Mouse (Mus musculus): Measurements from ENCODE around the gene Ppm1h.

Ppm1h gene

GRCm38 (mm10) chr10:122746211-122746610 is 67.6 kb downstream of the Ppm1h start:
- no peak for DNase-seq (ENCODE audit: low spot score)

DNA sequence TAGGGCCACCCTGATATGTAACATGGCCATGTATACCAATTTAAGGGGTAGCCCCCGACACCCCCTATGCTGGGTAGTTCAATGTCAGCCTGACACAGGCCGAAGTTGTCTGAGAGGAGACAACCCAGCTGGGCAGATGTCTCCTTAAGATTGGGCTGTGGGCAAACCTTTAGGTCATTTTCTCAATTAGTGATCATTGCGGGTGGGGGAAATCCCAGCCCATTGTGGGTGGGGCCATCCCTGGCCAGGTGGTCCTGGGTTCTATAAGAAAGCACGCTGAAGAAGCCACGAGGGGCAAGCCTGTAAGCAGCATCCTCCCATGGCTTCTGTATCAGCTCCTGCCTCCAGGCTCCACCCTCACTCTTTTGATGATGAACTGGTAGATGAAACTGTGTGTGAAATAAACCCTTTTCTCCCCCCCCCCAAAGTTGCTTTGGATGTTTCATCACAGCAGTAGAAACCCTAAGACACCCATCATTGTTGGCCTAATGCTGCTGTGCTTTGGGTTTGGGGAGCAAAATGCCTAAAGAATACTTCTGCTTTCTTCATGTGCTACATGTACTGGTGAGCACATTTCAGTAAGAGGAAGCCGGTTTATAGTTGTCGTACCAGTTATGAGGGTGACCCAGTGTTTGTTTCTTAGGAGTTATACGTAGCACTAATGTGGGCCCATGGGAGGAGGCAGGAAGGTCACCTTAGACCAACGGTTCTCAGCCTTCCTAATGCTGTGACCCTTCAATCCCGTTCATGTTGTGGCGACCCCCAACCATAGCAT is 68.8 kb downstream of the Ppm1h start:
- DNase-seq (ENCODE audit: low spot score), result no peak

DNA sequence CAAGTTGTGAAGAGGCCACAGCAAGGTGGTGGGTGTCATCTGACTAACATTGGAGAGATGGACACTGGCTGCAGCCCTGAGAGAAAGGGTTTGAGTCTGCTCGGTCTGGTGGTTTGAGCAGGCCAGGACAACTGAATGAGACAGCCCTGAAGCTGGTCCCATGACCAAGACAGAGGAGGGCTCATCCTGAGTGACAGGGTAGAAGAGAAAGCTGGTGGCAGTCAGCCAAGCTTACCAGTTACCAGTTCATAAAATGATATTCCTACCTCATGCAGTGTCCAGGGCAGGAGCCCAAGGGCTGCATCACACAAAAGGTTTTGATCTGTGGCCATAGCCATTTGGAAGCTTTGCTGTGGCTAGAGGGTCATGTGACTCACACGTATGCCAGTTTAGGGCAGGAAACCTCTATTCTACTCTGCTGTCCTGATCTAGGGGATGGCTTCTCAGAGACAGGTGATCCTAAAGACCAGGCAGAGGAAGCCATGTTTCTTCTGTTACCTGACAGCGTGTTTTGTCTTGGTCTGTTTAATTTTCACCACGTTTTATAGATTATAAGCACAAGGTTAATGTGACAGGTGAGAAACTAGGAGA is 69.9 kb downstream of the Ppm1h start:
- DNase-seq (ENCODE audit: low spot score), result no peak

GRCm38 (mm10) chr10:122749071-122749470 is 70.5 kb downstream of the Ppm1h start:
- no peak for DNase-seq (ENCODE audit: low spot score)

DNA sequence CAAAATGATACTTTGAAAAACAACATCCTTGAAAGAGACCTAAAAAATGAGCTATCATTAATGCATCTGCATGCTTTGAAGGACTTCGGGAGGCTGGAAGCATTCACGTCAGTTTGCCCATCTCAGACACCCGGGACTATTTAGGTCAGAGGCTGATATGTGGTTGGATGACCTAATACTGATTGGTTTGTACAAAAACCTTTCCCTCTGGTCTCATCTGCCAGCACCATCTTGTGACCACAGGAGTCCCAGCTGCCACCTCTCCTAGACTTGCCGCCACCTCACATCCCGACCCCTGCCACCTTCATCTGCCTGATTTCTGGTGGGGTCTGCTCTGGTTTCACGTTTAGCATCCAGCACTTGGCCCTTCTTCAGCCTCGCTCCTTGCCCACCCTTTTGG is 71.3 kb downstream of the Ppm1h start:
- DNase-seq (ENCODE audit: low spot score), result no peak

GRCm38 (mm10) chr10:122752950-122753923 is 74.7 kb downstream of the Ppm1h start:
- DNase-seq (ENCODE audit: low spot score), result no peak

- no peak for DNase-seq (ENCODE audit: low spot score)
These were observed 75.4 kb downstream of the Ppm1h start for GRCm38 (mm10) chr10:122753924-122754307.

- no peak for DNase-seq (ENCODE audit: low spot score)
These were observed 76.4 kb downstream of the Ppm1h start for GRCm38 (mm10) chr10:122754967-122755366.

DNA sequence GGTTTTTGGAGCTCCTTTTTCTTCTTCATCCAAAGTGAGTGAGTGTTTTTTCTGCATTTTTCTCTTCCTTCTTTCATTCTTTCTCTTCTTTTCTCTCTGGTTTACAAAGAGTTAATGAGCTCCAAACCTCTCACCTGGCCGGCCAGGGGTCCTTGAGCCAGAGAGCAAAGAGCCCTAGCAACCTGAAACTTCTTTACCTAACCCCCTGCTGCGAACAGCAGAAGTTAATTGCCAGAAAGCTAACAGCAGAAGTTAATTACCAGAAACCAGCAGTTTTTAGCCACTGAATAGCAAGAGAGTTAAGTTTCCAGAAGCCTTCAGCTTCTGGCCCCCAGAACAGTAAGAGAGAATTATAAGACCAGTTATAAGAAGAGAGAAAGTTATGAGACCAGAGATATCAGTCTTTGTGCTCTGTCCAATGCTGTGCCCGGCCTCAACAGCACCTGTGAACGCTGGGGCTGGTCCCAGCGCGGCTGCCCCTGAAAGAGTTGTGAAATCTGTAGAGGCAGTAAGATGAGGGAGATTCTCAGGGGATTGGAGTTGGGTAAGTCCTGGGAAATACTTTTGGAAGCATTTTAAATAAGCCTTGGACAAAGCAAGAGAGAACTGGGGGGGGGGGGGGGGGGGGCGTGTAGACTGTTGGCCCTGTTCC is 78.4 kb downstream of the Ppm1h start:
- DNase-seq (ENCODE audit: low spot score), result no peak

- no peak for DNase-seq (ENCODE audit: low spot score)
These were observed 79.2 kb downstream of the Ppm1h start for GRCm38 (mm10) chr10:122757727-122758126.

DNA sequence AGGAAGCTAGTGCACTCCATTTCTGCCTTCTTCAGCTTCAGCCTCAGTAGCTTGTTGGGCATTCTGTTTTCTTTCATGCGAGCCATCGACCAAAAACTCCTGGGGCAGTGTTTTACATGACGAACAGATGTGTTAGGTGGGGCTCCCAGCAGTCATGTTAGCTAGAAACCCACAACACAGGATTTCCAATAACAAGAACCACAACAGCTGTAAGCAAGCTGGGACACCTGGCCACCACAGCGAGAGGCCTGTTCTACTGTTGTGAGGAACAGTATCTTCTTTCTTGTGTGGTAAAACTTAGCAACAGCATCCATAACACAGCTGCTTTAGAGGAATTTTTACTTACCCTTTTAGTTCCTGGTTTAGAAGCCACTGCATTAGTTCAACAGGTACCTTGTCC is 79.8 kb downstream of the Ppm1h start:
- no peak for DNase-seq (ENCODE audit: low spot score)

DNA sequence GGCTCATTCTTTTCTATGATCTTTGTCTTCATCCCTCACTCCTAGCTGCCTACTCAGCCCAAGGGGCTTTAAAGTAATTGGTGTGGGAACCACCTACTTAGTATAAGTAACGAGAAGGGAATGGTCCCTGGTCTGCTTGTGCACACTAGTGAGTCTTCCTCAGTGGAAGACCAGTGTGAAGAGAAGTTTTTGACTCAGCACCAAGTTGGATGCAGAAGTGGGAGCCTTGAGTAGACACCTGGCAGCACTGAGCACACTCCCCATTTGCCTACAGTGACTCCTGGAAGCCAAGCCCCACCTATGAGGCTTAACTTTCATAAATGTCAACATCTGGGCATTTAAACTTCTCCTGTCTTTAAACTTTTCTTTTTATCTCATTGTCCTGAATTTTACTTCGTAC is 81.2 kb downstream of the Ppm1h start:
- no peak for DNase-seq (ENCODE audit: low spot score)

- no peak for DNase-seq (ENCODE audit: low spot score)
These were observed 82.1 kb downstream of the Ppm1h start for GRCm38 (mm10) chr10:122760469-122761307.

DNA sequence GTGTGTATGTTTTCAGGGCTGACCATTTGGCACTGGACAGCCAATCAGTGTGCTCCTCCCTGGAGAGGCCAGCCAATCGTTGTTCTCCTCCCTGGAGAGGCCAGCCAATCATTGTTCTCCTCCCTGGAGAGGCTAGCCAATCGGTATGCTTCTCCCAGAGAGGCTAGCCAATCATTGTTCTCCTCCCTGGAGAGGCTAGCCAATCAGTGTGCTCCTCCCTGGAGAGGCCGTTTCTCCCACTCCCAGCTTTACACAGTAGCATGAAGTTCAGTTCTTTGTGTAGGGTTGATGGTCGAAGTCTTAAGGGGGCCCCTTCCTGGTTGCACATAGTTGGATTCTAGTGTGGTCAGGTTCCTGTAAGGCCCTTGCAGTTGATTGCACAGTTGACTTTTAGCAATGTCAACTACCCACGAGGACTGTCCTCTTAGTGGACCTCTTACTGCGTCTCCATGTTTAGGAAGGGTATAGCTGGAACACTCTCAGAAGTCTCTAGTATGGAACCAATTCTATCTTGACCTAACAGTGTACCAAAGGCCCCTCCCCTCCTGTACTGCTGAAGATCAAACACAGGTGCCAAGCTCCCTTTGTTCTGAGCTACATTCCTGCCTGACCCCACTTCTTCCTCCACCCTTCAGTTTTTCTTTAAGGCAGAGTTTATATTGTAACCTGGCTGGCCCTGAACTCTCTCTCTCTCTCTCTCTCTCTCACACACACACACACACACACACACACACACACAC is 84.4 kb downstream of the Ppm1h start:
- DNase-seq (ENCODE audit: low spot score), result no peak

- no peak for DNase-seq (ENCODE audit: low spot score)
These were observed 85.0 kb downstream of the Ppm1h start for GRCm38 (mm10) chr10:122763596-122763995.

DNA sequence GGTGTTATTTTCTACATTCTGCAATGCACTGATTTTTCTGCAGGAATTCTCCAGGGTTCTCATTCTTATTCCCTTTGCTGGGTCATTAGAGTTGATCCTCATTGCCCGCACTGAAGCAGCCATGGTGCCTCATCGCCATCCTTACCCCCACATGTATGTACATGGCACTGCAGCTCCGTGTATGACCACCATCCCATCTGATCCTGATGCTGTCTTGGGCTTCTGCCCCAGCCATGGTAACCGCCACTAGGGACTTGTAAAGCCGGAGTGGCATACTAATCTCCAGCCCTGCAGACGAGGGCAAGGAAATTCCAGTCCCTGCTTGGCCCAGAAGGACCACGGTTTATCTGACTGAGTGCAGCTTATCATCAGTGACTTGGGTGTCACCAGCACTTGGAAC is 86.1 kb downstream of the Ppm1h start:
- no peak for DNase-seq (ENCODE audit: low spot score)

DNA sequence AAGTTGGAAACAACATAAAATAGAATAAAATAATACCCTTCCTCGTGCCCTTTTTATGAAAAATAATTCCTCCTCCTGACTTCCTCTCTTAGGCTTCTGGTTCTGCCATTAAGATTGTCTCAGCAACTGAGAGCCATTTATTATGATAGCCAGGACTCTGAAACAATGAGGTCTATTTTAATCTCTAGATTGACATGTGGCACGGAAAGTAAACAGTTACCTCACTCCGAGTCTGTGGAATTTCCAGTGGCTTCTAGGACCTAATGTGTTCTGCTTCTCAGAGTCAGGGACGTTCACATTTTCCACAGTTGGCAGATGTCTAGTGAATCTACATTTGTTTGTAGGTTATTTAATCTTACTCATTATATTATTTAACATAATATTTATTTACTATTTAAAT is 87.0 kb downstream of the Ppm1h start:
- DNase-seq (ENCODE audit: low spot score), result no peak

GRCm38 (mm10) chr10:122765992-122766391 is 87.4 kb downstream of the Ppm1h start:
- no peak for DNase-seq (ENCODE audit: low spot score)

- no peak for DNase-seq (ENCODE audit: low spot score)
These were observed 89.8 kb downstream of the Ppm1h start for GRCm38 (mm10) chr10:122768204-122768892.

GRCm38 (mm10) chr10:122768893-122769341 is 90.4 kb downstream of the Ppm1h start:
- DNase-seq (ENCODE audit: low spot score), result no peak
